Mouse (Mus musculus) bone marrow, adult 2 months (tissue): ENCODE data around the gene B3gnt6.

Experiments
- CTCF ChIP-seq: fragments of 200-500 bp; IDR thresholded peaks from 2 replicates; pipeline ENCODE4 v1.5.1; 2011; ENCODE audit warnings: low read length, control low read depth; ENCODE audit not compliant: control insufficient read depth, insufficient read depth
- POLR2A ChIP-seq: fragments of 200-500 bp; IDR thresholded peaks from 2 replicates; pipeline ENCODE4 v1.6.1; 2011; ENCODE audit warnings: low read depth, mild to moderate bottlenecking, control low read depth, low read length, borderline replicate concordance; ENCODE audit not compliant: control insufficient read depth

DNA sequence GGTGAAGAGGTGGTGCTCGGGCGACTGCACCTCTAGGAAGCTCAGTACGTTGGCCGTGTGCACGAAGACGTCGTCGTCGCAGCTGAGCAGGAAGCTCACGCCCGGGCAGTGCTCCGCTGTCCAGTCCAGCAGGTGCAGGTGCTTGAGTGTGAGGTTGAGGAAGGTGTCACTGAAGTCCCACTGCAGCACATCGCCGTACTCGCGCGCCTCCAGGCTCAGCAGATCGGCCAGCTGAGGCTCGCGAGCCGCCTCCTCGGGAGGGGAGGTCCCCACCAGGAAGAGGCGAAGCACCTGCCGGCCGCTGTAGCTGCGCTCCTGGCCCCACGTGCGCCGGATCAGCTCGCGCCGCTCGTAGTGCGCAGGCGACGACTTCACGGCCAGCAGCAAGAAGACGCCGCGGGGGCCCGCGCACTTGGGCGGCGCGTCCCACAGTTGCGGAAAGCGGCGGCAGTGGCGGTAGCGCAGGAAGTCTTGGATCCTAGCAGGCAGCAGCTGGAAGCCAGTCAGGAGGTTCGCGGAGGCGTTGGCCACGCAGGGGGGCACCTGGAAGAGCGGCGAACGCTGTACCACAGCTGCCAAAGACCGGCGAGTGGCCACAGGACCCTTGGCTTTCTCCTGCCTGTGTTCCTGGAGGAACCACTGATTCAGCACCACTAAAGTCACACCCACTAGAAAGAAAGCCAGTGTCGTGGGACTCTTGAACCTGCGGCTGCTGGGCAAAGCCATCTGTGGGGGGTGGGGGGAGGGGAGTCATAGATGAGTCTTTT, 5.1 kb downstream of the B3gnt6 start:
- TF ChIP-seq POLR2A (no peak), CTCF (no peak)
